Mouse (Mus musculus): ENCODE measurements around the gene Olfr1564.
"Not testable (repeated sequence)": the region's sequence is repeated elsewhere in the genome, so short reads cannot be mapped to it uniquely, and the experiment has no call there.

The Olfr1564 gene

DNA sequence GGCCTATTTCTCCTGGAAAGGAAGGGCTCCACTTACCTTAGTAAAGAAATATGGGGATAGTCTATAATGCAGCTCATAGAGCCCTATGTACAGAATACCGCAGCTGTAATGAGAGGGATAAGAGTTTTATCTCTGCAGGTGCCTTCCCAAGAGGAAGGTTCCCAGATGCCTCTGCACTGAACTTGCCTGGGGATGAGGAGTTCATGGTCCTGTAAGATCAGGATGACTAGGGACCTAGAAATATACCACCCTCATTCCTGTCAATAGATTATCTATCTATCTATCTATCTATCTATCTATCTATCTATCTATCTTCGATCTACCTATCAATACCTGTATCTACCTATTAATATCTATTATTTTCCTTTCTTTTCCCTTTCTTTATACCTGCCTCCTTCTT is at the start of gene Olfr1564:
Gene Olfr1564, minus strand, starts transcription at position 101 of the 400 bp plus-strand sequence.
- no peak for DNase-seq (ENCODE audit: low spot score in 2 of 2)

DNA sequence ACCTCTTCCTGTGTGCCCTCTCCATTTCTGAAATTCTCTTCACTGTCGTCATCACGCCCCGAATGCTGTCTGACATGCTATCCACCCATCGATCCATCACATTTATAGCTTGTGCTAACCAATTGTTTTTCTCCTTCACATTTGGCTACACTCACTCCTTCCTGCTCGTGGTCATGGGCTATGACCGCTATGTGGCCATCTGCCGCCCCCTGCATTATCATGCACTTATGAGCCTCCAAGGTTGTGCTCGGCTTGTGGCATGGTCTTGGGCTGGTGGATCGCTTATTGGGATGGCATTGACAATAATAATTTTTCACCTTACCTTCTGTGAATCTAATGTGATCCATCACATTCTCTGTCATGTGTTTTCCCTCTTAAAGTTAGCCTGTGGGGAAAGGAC is 47.4 kb upstream of the Olfr1564 start:
- DNase-seq (ENCODE audit: low spot score in 2 of 2) = no peak

DNA sequence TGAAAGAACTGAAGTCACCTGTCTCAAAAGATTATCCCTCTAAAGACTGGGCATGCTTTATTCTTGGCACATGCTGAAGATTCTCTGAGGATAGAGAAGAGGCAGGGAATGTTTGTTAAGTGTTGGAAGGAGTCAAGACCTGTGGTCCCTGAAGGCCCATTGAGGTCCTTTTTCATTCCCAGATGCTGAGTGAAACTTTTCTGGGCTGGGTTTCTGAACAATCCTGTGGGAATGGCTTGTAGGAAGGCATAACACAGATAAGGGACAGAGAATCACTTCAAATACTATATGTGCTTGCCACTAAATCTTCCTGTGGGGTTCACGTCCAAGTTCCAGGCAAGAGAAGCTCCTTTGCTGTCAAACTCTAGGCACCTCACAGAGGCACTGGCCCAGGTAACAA is 42.9 kb upstream of the Olfr1564 start, which contains the start of gene Olfr63:
Gene Olfr63, plus strand, starts transcription at position 301 of the 400 bp plus-strand sequence.
- no peak for DNase-seq (ENCODE audit: low spot score in 2 of 2)

DNA sequence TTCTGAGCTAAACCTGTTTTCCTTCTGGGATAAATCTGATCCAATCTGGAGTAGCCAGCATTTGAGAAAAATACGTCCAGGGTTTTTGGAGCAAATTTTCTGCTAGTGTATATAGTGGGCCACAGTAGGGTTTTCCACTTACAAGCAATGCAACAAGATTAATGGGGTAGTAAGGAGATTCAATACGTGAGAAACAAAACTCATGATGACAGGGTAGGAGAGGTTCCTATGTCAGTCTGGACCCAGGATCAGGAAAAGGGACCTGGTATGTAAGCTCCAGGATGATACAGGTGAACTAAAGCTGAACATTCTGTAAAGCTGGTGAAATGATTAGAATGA is 33.8 kb upstream of the Olfr1564 start:
- not testable (repeated sequence) for DNase-seq (ENCODE audit: low spot score in 2 of 2)

DNA sequence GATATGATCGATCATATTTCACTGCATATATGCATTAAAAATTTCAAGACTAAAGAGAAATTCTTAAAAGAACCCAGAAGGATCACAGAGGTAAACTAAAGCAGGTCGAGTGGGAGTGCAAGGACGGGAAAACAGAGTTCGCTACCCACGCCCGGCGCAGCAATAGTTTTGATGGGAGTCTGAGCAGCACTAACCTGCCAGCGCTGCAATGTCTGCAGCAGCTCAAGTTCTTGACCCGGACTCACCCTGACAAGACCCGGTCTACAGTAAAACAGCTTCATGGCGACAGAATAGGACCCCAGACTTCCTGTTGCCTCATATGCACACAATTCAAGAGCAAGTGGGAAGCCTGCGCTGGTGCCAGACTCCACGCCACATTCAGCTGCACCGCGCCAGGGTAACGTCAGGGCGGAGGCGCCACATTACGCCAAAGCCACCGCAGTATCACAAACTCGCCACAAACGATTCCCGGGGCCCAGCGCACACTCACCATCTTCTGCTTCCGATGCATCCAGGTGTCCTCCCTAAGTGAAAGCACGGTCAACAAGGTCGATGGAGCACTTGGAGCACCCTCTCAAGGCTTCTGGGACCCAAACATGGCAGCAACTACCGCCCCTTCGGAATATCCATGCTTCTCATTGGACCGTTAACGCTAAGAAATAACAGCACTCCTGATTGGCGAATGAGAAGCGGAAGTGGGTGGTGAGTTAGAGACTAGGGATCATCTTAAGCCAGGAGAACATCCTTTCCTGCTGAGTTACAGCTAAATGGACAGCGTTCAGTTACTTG is 33.2 kb upstream of the Olfr1564 start, which contains the start of gene Zfp955a:
Gene Zfp955a, minus strand, starts transcription at position 616 of the 789 bp plus-strand sequence.
- DNase-seq (ENCODE audit: low spot score in 2 of 2) = not testable (repeated sequence)

DNA sequence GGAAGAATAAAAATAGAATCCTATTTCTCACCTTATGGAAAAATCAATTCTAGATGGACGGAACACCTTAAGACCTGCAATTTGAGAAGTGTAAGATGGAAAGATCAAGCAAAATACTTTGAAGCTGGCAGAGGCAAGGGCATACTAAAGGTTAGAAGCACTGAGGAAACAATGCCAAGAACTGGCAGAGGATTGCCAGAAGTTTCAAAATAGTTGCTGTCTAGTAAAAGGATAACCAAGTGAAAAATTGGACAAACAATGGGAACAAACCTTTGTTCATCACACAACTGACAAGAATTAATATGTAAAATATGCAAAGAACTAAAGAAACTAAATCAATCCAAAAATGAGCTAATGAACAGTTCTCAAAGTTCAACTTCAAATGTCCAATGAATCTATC is 15.2 kb upstream of the Olfr1564 start:
- not testable (repeated sequence) for DNase-seq (ENCODE audit: low spot score in 2 of 2)

DNA sequence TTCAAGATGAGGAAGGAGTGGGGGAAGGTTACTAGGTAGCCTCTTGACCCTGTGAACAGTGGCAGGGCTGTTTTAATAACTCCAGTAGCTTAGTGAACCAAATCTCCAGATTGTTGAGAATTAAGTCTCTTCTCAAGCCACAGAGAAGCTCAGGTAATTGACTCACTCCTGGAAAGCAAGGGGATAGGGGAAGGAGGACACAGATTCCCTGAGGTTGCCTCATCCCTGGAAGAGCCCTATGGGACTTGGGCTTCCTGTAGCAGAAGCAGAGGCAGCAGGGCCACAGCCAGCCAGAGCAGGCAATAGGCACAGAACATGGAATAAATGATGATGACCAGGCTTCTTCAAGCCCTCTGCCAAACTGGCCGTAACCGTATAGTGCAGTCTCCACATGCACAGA is 30.5 kb downstream of the Olfr1564 start, which contains the start of gene Olfr239:
Gene Olfr239, plus strand, starts transcription at position 301 of the 400 bp plus-strand sequence.
- DNase-seq (ENCODE audit: low spot score in 2 of 2) = not testable (repeated sequence)

DNA sequence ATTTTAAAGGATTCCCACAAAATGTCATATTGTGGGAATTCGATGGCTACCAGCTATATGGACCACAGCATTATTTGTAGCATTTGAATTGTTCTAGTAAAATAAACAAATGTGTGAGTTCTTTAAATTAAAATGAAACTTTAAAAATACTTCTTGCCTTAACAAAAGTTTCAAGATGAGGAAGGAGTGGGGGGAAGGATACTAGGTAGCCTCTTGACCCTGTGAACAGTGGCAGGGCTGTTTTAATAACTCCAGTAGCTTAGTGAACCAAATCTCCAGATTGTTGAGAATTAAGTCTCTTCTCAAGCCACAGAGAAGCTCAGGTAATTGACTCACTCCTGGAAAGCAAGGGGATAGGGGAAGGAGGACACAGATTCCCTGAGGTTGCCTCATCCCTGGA is 53.3 kb downstream of the Olfr1564 start, which contains the start of gene Olfr55:
Gene Olfr55, plus strand, starts transcription at position 301 of the 400 bp plus-strand sequence.
- DNase-seq (ENCODE audit: low spot score in 2 of 2) = not testable (repeated sequence)

Data from frontal cortex, postnatal 25 days (tissue).